8 mouse cellular contexts compared by ENCODE assay signal in the genomic region with DNA sequence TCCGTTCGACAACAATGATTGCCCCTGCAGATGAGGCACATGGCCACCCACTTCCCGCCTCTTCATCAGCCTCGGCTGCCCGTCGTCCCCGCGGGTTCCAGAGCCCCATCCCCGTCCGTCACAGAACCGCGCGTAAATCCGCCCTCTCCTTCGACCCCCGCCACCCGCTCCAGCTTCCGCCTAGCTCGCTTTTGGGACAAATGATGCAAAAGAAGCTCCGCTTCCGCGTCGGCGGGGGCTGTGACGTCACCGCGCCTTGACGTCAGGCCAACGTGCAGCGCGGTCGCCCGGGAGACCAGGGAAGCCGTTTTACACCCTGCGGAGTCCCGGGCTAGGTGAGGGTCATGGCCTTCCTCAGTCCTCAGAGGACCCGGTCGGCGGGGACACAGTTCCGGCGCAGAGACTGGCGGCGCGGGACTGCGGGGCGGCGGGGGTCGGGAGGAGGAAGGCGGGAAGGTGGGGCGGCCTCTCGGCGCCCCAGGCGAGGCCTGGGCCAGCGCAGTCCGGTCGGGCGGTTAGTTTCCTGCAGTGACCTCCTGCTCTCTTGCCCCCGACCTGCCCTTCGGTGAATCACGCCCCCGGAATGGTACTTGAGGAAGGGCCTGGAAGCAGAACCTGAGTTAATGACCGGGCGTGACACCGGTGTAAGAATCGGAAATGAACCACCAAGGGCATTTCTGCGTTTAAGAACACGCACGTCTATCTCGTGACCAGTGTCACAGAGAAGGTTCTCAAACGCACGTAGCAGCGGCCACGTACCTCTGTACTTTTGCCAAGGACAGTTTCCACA. TPM values are rescaled to one million over a fixed set of nuclear protein-coding genes. Genes with fewer than 3 reads are reported as not detected.
A peak's percentile ranks its signal among the peaks of the same experiment; 100 is the strongest.
DNase-seq lines count a peak whose midpoint lies in the region; ATAC-seq lines count a peak whose summit lies in the region.

A gene (plus strand): TSS at position 252 of the 790 bp plus-strand sequence.

- peak; percentile 91 for ATAC-seq in embryonic facial prominence, embryonic 11.5 days (replicated peaks; ENCODE audit: insufficient number of reproducible peaks, low FRiP score, low TSS enrichment, low read depth)
- ATAC-seq in midbrain, embryonic 12.5 days (ENCODE audit: low FRiP score, low read depth): peak; percentile 94

- no peak within 1 kb of the TSS for H3K27ac ChIP-seq in embryonic facial prominence, embryonic 11.5 days (replicated peaks; ENCODE audit: low read depth, low read length)
- peak within 1 kb of the TSS; percentile 94 for H3K27ac ChIP-seq in limb, embryonic 10.5 days
- peak within 1 kb of the TSS; percentile 52 for H3K27ac ChIP-seq in midbrain, embryonic 12.5 days (replicated peaks)

- no peaks in the 10 kb centered on the region for H3K4me1 ChIP-seq in embryonic facial prominence, embryonic 11.5 days (ENCODE audit: control insufficient read depth, insufficient read depth, low read length)
- peaks cover 17% of the 10 kb centered on the region for H3K4me1 ChIP-seq in limb, embryonic 10.5 days
- 0 out of 2 replicates have a peak, but pooled peaks cover 3% of the 10 kb centered on the region for H3K4me1 ChIP-seq in midbrain, embryonic 12.5 days

- H3K27me3 ChIP-seq in embryonic facial prominence, embryonic 11.5 days (ENCODE audit: control insufficient read depth, insufficient read depth, low read length): no peaks in the 10 kb centered on the region
- no peaks in the 10 kb centered on the region for H3K27me3 ChIP-seq in limb, embryonic 10.5 days (ENCODE audit: low read depth, poor library complexity, severe bottlenecking)
- peaks cover 19% of the 10 kb centered on the region; the same call in 1 of the 2 replicates for H3K27me3 ChIP-seq in midbrain, embryonic 12.5 days

- peak within 1 kb of the TSS; percentile 71 for H3K4me3 ChIP-seq in embryonic facial prominence, embryonic 11.5 days (ENCODE audit: low read depth, low read length)
- H3K4me3 ChIP-seq in limb, embryonic 10.5 days: peak within 1 kb of the TSS; percentile 78
- H3K4me3 ChIP-seq in midbrain, embryonic 12.5 days: peak within 1 kb of the TSS; percentile 63

- DNase-seq in adrenal gland, postnatal 14 days: peak; percentile 94
- peak; percentile 91 for DNase-seq in embryonic facial prominence, embryonic 11.5 days (ENCODE audit: low spot score)
- DNase-seq in heart, adult 18-20 months: peak; percentile 92 to 95
- peak; percentile 94 for DNase-seq in kidney, adult 18-20 months
- peak; percentile 95 for DNase-seq in limb, embryonic 10.5 days (ENCODE audit: low spot score)
- peak; percentile 75 for DNase-seq in skeletal muscle tissue, adult 2 months (ENCODE audit: low read depth, low spot score)
- no peak for DNase-seq in MN1 (ENCODE audit: low spot score)

- peak within 1 kb of the TSS; percentile 70 for H3K9ac ChIP-seq in embryonic facial prominence, embryonic 11.5 days (replicated peaks; ENCODE audit: low read length)
- peak within 1 kb of the TSS; percentile 68 for H3K9ac ChIP-seq in midbrain, embryonic 12.5 days (replicated peaks)

- H3K4me2 ChIP-seq in embryonic facial prominence, embryonic 11.5 days (ENCODE audit: low read depth, low read length): peak within 1 kb of the TSS; percentile 85
- H3K4me2 ChIP-seq in midbrain, embryonic 12.5 days (replicated peaks): peak within 1 kb of the TSS; percentile 73

- no peaks in the 10 kb centered on the region for H3K36me3 ChIP-seq in embryonic facial prominence, embryonic 11.5 days (replicated peaks; ENCODE audit: control insufficient read depth, insufficient read depth, low read depth, low read length)
- H3K36me3 ChIP-seq in limb, embryonic 10.5 days: no peaks in the 10 kb centered on the region
- no peaks in the 10 kb centered on the region for H3K36me3 ChIP-seq in midbrain, embryonic 12.5 days

- H3K9me3 ChIP-seq in embryonic facial prominence, embryonic 11.5 days (replicated peaks; ENCODE audit: control insufficient read depth, low read length): no peaks in the 10 kb centered on the region
- H3K9me3 ChIP-seq in limb, embryonic 10.5 days (replicated peaks): no peaks in the 10 kb centered on the region
- no peaks in the 10 kb centered on the region for H3K9me3 ChIP-seq in midbrain, embryonic 12.5 days

- WGBS in embryonic facial prominence, embryonic 11.5 days: 2% methylated on average over 72 of the region's 73 CpGs
- WGBS in limb, embryonic 10.5 days: 3% methylated on average over 73 of the region's 73 CpGs
- 3% methylated on average over 73 of the region's 73 CpGs for WGBS in midbrain, embryonic 12.5 days

RNA-seq across cellular contexts. Expression of the gene that starts here (rescaled TPM):
- total RNA-seq in adrenal gland, postnatal 14 days (2021): 3.7 and 4.3 TPM in 2 replicates
- polyA plus RNA-seq in embryonic facial prominence, embryonic 11.5 days (2014; fragmentation: Nextera tagmentation; extraction: Ambion mirVana): 8.7 and 9.3 TPM in 2 replicates
- 1 to 10 TPM; 2.5 to 2.7 TPM for total RNA-seq in heart, adult 18-20 months (2021)
- polyA plus RNA-seq in limb, embryonic 10.5 days (2016; fragmentation: Nextera tagmentation; extraction: Ambion mirVana): 3.7 and 5.3 TPM in 2 replicates
- 4.6 and 6.7 TPM in 2 replicates for polyA plus RNA-seq in midbrain, embryonic 12.5 days (2016; fragmentation: Nextera tagmentation; extraction: Ambion mirVana)
